Mouse (Mus musculus) cerebellum, postnatal 36 days (tissue): ENCODE measurements around the gene Serinc4.

Experiments
- DNase-seq, 2 experiments: peaks; one replicate each; pipeline ENCODE4 v3.0.0; 2021 to 2022; ENCODE audit warnings: mixed read lengths in 2 of 2

Serinc4 gene

GRCm38 (mm10) chr2:121446506-121446905, 10.1 kb downstream of the Serinc4 start:
- no peak for DNase-seq

GRCm38 (mm10) chr2:121445117-121445516, 11.5 kb downstream of the Serinc4 start:
- no peak for DNase-seq

- no peak for DNase-seq
Observed at GRCm38 (mm10) chr2:121444178-121444577, 12.4 kb downstream of the Serinc4 start, which contains the start of gene Ell3. Ell3 (minus strand) TSS chr2:121444278.

DNA sequence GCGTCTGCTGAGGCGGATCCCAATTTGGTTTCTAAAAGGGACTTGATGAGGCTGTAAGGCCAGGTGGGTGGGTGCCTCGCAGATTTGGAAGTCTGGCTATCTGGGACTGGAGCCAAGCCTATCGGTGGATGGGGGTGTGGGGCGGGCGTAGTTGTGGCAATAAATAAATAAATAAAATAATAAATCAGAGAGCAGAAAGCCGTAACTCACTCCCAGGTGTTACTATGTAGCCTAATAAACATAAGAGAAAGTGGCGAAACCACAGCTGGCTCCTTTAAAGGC, 13.6 kb downstream of the Serinc4 start:
- no peak for DNase-seq

GRCm38 (mm10) chr2:121442259-121443067, 14.1 kb downstream of the Serinc4 start:
- peak; percentile 53 to 60 for DNase-seq

DNA sequence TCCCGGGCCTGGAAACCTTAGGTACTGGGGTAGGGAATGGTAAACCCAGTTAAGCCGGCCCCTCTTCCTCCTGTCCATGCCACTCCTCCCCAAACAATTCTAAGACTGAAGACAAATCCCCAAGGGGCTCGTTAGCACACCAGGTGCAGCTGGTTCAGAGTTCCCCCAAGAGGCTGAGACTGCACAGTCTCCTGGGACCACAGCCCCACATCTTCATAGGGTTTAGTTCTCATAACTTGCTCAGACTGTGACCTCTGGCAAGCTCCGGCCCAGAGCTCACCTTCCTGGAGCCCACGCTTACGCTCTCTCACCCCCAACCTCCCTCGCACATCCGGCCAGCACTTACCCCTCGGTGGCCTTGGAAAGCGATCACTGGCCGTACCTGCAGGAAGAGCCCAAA, 14.8 kb downstream of the Serinc4 start:
- no peak for DNase-seq

DNA sequence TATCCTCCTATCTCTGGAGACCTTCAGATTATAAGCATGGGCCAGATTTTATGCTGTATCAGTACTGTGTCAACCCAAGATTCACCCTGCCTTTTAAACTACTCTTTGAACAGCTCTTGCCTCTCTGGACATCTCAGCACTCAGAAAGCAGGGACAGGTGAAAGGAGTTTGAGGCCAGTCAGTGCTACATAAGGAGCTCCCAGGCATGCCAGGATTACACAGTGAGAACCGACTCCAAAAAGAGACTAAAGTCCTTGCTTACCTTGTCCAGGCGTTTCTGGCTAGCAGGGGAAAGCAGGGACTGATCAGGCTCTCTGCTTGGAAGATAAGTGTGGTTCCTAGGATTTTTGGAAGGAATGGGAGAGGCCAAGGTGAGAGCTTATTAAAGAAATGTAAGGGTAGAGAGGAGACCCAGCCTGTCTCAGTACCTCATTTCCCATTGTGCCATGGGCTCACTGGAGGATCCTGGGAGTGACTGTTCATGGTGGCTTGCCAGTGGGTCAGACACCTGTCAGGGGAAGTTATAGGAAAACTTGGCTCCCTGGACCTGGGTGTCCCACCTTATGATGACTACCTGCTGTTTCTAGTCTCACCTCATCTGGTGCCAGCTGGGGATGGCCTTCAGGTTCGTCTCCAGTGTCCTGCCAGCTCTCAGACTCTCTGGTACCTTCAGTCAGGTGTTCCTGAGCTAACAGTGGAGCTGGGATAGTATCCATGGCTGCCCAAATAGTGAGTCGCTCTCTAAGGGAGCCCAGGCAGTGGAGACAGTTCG, 15.6 kb downstream of the Serinc4 start:
- DNase-seq, result no peak

- no peak for DNase-seq
Observed at GRCm38 (mm10) chr2:121439746-121440145, 16.8 kb downstream of the Serinc4 start.

DNA sequence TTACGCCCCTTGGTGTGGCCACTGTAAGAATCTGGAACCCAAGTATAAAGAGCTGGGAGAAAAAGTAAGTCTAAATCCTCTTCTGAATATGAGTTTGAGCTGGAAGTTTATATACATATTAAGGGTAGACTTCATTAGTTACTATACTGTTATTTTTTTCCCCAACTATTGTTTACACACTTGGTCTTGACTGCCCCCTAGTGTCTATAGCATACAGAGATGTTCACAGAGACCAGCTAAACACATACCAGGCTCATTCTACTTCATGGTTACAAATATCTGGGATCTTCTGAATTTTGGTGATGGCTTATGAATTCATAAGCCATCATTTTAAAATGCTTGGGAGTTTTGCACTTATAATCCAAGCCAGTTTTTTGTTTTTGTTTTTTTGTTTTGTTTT, 21.7 kb downstream of the Serinc4 start:
- DNase-seq, result no peak

DNA sequence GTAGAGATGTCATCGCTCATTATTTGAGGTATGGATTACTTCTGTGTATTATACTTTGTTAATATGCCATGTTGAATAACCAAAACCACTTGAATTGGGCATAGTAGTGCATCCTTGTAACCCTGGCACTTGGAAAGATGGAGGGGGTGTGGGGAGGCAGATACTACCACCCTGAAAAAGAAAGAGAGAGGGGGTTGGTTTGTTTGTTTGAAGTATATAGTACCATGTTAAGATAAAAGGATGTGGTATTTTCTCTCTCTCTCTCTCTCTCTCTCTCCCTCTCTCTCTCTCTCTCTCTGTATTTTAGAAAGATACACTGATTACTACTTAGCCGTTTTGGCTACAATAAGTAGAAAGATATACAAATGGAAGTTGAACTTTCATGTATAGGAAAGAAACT, 30.7 kb downstream of the Serinc4 start:
- no peak for DNase-seq

DNA sequence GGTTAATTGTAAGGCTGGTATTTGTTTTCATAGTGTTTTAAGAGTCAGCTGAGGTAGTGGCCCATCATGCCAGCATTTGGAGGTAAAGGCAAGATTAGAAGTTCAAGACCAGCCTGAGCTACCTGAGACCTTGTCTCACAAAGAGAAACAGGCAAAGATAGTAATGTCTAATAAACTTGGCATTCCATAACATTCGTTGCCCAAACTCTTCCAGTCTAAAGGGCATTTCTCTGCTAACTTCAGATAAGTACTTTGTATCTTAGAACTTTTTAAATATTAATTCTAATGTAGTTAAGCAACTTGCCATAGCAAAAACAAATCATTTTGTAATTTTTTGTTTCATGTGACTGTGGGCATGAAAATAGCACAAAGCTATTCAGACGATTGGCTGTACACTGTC, 33.4 kb downstream of the Serinc4 start:
- DNase-seq, result no peak

- no peak for DNase-seq
Observed at GRCm38 (mm10) chr2:121418476-121418875, 38.1 kb downstream of the Serinc4 start.

DNA sequence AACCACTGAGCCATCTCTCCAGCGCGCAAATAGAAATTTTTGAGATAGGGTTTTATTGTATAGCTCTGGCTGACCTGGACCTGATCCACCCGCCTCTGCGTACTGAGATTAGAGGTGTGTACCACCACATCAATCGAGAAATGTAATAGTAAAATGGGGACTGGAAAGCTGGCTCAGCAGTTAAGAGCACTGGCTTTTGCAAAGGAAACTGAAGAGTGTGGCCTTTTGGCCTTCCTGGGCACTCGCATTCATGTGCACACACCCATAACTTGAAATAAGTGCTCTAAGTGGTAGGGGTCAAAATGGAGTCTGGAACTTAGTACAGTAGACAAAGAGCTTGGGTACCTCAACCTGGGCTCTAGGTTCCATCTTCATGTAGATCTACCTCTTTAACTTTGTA, 40.2 kb downstream of the Serinc4 start:
- DNase-seq, result peak in 1 of 2 experiments; percentile 4

DNA sequence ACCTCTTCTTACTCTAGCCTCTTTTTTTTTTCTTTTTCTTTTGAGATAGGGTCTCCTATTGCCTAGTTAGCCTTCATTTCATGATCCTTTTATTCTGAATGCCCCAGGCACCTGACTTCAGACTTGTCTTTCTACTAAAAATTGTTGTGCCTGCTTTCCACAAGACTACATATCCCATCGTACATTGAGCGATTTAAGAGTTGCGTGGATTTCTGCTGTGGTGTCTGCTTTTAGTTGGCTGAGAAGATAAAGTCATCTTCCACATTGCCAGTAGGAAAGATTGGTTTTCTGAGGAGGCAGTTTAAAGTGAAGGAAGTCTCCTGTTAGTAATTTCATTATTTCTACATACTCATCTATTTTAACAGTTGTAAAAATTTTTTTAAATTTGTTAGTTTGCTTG, 41.0 kb downstream of the Serinc4 start:
- DNase-seq, result no peak

GRCm38 (mm10) chr2:121415103-121415502, 41.5 kb downstream of the Serinc4 start:
- no peak for DNase-seq

DNA sequence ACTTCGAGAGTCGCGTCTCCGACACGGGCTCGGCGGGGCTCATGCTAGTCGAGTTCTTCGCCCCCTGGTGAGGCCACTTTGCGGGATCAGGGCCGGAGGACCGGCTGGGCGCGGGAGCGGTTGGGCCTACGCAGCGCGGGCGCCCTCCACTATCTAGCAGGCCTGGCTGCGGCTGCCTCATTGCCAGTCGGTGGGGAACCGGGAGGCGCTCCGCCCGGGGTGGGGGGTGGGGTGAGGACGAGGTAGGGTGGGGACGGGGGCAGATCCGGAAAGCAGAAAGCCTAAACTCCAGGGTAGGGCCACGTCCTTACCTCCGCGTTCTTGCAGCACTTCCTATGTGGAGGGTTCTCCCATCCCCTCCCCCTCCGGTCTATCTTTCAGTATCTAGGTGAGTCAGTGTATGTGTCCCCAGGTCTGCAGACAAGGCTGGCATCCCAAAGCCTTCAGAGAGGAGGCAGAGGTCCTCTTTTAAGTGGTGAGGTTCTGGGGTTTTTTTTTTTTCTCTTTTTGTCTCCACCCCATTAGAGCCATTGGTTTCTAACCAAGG, 42.4 kb downstream of the Serinc4 start:
- no peak for DNase-seq

DNA sequence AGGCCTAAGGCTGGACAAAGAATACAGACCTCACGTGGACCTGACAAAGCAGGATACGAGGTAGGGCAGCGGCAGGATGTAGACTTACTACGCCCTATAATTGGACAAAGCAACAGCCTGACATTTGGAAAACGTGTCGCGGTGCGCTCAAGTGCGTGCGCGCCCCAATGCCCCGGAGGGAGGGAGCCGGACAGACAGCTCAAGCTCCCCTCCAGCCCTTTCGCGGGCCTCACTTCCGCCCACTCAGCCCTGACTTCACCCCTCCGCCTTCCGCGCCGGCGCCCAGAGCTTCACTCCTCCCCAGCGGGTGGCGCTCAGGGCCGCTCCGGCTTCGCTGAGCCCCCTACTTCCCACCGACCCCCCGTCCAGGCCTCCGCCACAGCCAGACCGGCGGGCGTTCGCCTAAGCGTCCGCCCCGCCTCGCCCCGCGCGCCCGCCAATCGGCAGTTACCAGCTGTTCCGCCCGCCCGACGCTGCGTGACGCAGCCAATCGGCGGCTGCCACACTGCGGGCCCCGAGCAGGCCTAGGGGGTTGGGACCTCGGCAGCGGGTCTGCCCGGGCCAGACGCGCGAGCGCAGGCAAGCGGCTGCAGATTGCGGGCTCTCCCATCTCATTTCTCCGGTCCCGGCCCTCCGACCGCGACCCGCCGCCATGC, 43.1 kb downstream of the Serinc4 start, which contains the start of the genes Pdia3 and Catsper2:
TSS of gene Pdia3 (plus strand) at position 389 of the 656 bp plus-strand sequence.
TSS of gene Catsper2 (minus strand) at position 406 of the 656 bp plus-strand sequence.
- peak; percentile 92 to 96 for DNase-seq

DNA sequence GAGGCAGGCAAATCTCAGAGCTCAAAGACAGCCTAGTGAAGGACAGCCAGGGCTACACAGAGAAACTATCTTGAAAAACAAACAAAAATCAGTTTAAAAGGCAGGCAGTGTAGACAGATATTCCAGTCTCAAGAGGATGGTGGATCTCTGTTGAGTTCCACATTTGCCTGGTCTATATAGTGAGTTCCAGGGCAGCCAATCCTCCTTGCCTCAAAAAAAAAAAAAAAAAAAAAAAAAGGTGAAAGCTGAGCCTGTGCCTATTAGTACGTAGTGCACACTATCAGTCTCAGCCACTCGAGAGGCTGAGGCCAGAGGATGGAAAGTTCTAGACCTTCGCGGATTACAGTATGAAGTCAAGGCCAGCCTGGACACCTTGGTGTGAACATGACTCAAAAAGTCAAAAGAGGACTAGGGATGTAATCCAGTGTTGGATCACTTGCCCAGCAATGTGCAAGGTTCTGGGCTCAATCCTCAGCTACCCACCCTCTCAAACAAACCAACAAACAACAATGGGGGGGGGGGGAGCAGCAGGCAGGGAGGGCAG, 43.7 kb downstream of the Serinc4 start:
- DNase-seq, result no peak

GRCm38 (mm10) chr2:121408160-121408559, 48.4 kb downstream of the Serinc4 start:
- DNase-seq, result peak; percentile 20 to 30

DNA sequence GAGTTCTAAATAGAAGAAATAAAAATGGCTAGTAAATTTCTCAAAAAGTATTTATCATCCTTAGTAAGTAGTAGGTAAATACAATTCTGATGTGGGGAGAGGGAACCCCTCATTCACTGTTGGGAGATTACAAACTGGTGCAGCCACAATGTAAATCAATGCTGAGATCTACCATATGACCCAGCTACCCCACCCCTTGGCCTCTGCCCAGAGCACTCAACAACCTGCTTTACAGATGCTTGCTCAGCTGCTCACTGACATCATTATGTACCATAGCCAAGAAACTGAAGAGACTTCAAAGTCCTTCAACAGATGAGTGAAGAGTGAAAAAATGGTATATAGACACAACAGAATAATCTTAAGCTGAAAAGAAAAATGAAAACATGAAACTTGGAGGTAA, 53.3 kb downstream of the Serinc4 start:
- DNase-seq, result no peak

GRCm38 (mm10) chr2:121396624-121397023, 60.0 kb downstream of the Serinc4 start:
- DNase-seq, result peak; percentile 91 to 93
